Mouse (Mus musculus): Measurements from ENCODE around the gene 1810009A15Rik.
"Not testable (repeated sequence)": the region's sequence is repeated elsewhere in the genome, so short reads cannot be mapped to it uniquely, and the experiment has no call there.

The 1810009A15Rik gene

GRCm38 (mm10) chr19:8864265-8864664 lies 24.4 kb upstream of the 1810009A15Rik start:
- Histone ChIP-seq H3K36me3 (ENCODE audit: control insufficient read depth, insufficient read depth, low read length, poor library complexity, severe bottlenecking) (peaks cover 2% of the 10 kb centered on the region; the same call in 1 of the 2 replicates), H3K27me3 (ENCODE audit: control insufficient read depth, insufficient read depth, low read length, poor library complexity, severe bottlenecking) (no peaks in the 10 kb centered on the region)
- DNase-seq (ENCODE audit: low read depth, low spot score) = no peak

GRCm38 (mm10) chr19:8870381-8870780 lies 18.3 kb upstream of the 1810009A15Rik start:
- not testable (repeated sequence) for H3K27me3 ChIP-seq (ENCODE audit: control insufficient read depth, insufficient read depth, low read length, poor library complexity, severe bottlenecking); DNase-seq (ENCODE audit: low read depth, low spot score); H3K36me3 ChIP-seq (ENCODE audit: control insufficient read depth, insufficient read depth, low read length, poor library complexity, severe bottlenecking)

GRCm38 (mm10) chr19:8870838-8871237 lies 17.8 kb upstream of the 1810009A15Rik start:
- no peak for DNase-seq (ENCODE audit: low read depth, low spot score)
- Histone ChIP-seq H3K36me3 (ENCODE audit: control insufficient read depth, insufficient read depth, low read length, poor library complexity, severe bottlenecking) (peaks cover 6% of the 10 kb centered on the region), H3K27me3 (ENCODE audit: control insufficient read depth, insufficient read depth, low read length, poor library complexity, severe bottlenecking) (no peaks in the 10 kb centered on the region)

GRCm38 (mm10) chr19:8871267-8872186 lies 17.1 kb upstream of the 1810009A15Rik start, which contains the start of gene Ubxn1:
TSS of gene Ubxn1 (plus strand) at chr19:8871496.
- Histone ChIP-seq H3K27me3 (ENCODE audit: control insufficient read depth, insufficient read depth, low read length, poor library complexity, severe bottlenecking) (no peaks in the 10 kb centered on the region), H3K36me3 (ENCODE audit: control insufficient read depth, insufficient read depth, low read length, poor library complexity, severe bottlenecking) (peaks cover 6% of the 10 kb centered on the region)
- peak; percentile 94 for DNase-seq (ENCODE audit: low read depth, low spot score)

- peaks cover 6% of the 10 kb centered on the region for H3K36me3 ChIP-seq (ENCODE audit: control insufficient read depth, insufficient read depth, low read length, poor library complexity, severe bottlenecking)
- no peak for DNase-seq (ENCODE audit: low read depth, low spot score)
- H3K27me3 ChIP-seq (ENCODE audit: control insufficient read depth, insufficient read depth, low read length, poor library complexity, severe bottlenecking) = no peaks in the 10 kb centered on the region
These were observed 16.3 kb upstream of the 1810009A15Rik start for GRCm38 (mm10) chr19:8872266-8872840.

GRCm38 (mm10) chr19:8875031-8875430 lies 13.6 kb upstream of the 1810009A15Rik start:
- Histone ChIP-seq H3K36me3 (ENCODE audit: control insufficient read depth, insufficient read depth, low read length, poor library complexity, severe bottlenecking) (peaks cover 4% of the 10 kb centered on the region), H3K27me3 (ENCODE audit: control insufficient read depth, insufficient read depth, low read length, poor library complexity, severe bottlenecking) (no peaks in the 10 kb centered on the region)
- no peak for DNase-seq (ENCODE audit: low read depth, low spot score)

- peaks cover 1% of the 10 kb centered on the region for H3K36me3 ChIP-seq (ENCODE audit: control insufficient read depth, insufficient read depth, low read length, poor library complexity, severe bottlenecking)
- DNase-seq (ENCODE audit: low read depth, low spot score) = peak; percentile 90
- no peaks in the 10 kb centered on the region for H3K27me3 ChIP-seq (ENCODE audit: control insufficient read depth, insufficient read depth, low read length, poor library complexity, severe bottlenecking)
These were observed 8.2 kb upstream of the 1810009A15Rik start, which contains the start of gene Uqcc3 for GRCm38 (mm10) chr19:8880311-8881033. TSS of gene Uqcc3 (minus strand) at chr19:8880923.

- DNase-seq (ENCODE audit: low read depth, low spot score) = no peak
- no peaks in the 10 kb centered on the region; the same call in 1 of the 2 replicates for H3K36me3 ChIP-seq (ENCODE audit: control insufficient read depth, insufficient read depth, low read length, poor library complexity, severe bottlenecking)
- no peaks in the 10 kb centered on the region for H3K27me3 ChIP-seq (ENCODE audit: control insufficient read depth, insufficient read depth, low read length, poor library complexity, severe bottlenecking)
These were observed 7.6 kb upstream of the 1810009A15Rik start for GRCm38 (mm10) chr19:8881034-8881392.

- Histone ChIP-seq H3K36me3 (ENCODE audit: control insufficient read depth, insufficient read depth, low read length, poor library complexity, severe bottlenecking) (no peaks in the 10 kb centered on the region), H3K27me3 (ENCODE audit: control insufficient read depth, insufficient read depth, low read length, poor library complexity, severe bottlenecking) (no peaks in the 10 kb centered on the region)
- no peak for DNase-seq (ENCODE audit: low read depth, low spot score)
These were observed 5.0 kb upstream of the 1810009A15Rik start, which contains the start of the genes Lbhd1 and Gm49403 for GRCm38 (mm10) chr19:8883616-8884015. TSS of gene Lbhd1 (plus strand) at chr19:8883732. TSS of gene Gm49403 (plus strand) at chr19:8883930.

GRCm38 (mm10) chr19:8886916-8887584 lies 1.6 kb upstream of the 1810009A15Rik start:
- Histone ChIP-seq H3K27me3 (ENCODE audit: control insufficient read depth, insufficient read depth, low read length, poor library complexity, severe bottlenecking) (no peaks in the 10 kb centered on the region), H3K36me3 (ENCODE audit: control insufficient read depth, insufficient read depth, low read length, poor library complexity, severe bottlenecking) (0 out of 2 replicates have a peak, but pooled peaks cover 2% of the 10 kb centered on the region)
- DNase-seq (ENCODE audit: low read depth, low spot score) = no peak

GRCm38 (mm10) chr19:8887585-8888463 lies 829 bp upstream of the 1810009A15Rik start:
- Histone ChIP-seq H3K36me3 (ENCODE audit: control insufficient read depth, insufficient read depth, low read length, poor library complexity, severe bottlenecking) (0 out of 2 replicates have a peak, but pooled peaks cover 2% of the 10 kb centered on the region), H3K27me3 (ENCODE audit: control insufficient read depth, insufficient read depth, low read length, poor library complexity, severe bottlenecking) (no peaks in the 10 kb centered on the region)
- no peak for DNase-seq (ENCODE audit: low read depth, low spot score)

- DNase-seq (ENCODE audit: low read depth, low spot score) = peak; percentile 89
- Histone ChIP-seq H3K36me3 (ENCODE audit: control insufficient read depth, insufficient read depth, low read length, poor library complexity, severe bottlenecking) (peaks cover 2% of the 10 kb centered on the region; the same call in 1 of the 2 replicates), H3K27me3 (ENCODE audit: control insufficient read depth, insufficient read depth, low read length, poor library complexity, severe bottlenecking) (no peaks in the 10 kb centered on the region)
These were observed 4.4 kb downstream of the 1810009A15Rik start, which contains the start of gene Ints5 for GRCm38 (mm10) chr19:8892829-8893766. TSS of gene Ints5 (plus strand) at chr19:8893005.
